Mouse (Mus musculus) central nervous system, embryonic 18 days (tissue): ENCODE measurements around the gene Zfp658. TPM values are rescaled to one million over a fixed set of nuclear protein-coding genes. Genes with fewer than 3 reads are reported as not detected.

Source experiments
- polyA plus RNA-seq: library from polyadenylated mRNA; depleted of rRNA; stranded (reverse); fragments of >200 nt; gene quantifications from 2 replicates; pipeline ENCODE4 v1.2.3, GENCODE M21; 2012; rRNA removed

Gene Zfp658
- polyA plus RNA-seq = 13.1 and 13.3 TPM in 2 replicates

GRCm38 (mm10) chr7:43562006-43562633, at the start of gene Zfp658:
TSS of gene Zfp658 (plus strand) at chr7:43562256.

GRCm38 (mm10) chr7:43544225-43544977, 17.7 kb upstream of the Zfp658 start, which contains the start of gene Cd33:
TSS of gene Cd33 (minus strand) at chr7:43544428.

GRCm38 (mm10) chr7:43579440-43580171, 17.6 kb downstream of the Zfp658 start, which contains the start of gene Zfp719:
TSS of gene Zfp719 (plus strand) at chr7:43579610.

GRCm38 (mm10) chr7:43606896-43607742, 45.1 kb downstream of the Zfp658 start, which contains the start of gene Zfp819:
TSS of gene Zfp819 (plus strand) at chr7:43607169.

Other genes starting within 250 kb of the Zfp658 start
- gene Zfp715, start 249.0 kb upstream of the Zfp658 start, polyA plus RNA-seq = 21.3 and 23.2 TPM in 2 replicates
- gene Siglecf, start 210.9 kb upstream of the Zfp658 start, polyA plus RNA-seq = 0.08 and 0.11 TPM in 2 replicates
- gene Siglecg, start 154.1 kb upstream of the Zfp658 start, polyA plus RNA-seq = 0.03 and 0.21 TPM in 2 replicates
- gene Lim2, start 134.6 kb upstream of the Zfp658 start, polyA plus RNA-seq = not detected in 2 replicates
- 0.08 TPM in 1 of 2 replicates, not detected in the other for gene Nkg7, start 125.2 kb upstream of the Zfp658 start, polyA plus RNA-seq
- gene Cldnd2, start 121.5 kb upstream of the Zfp658 start, polyA plus RNA-seq = not detected in 2 replicates
- gene Etfb, start 118.2 kb upstream of the Zfp658 start, polyA plus RNA-seq = 67.2 and 78.6 TPM in 2 replicates
- gene Gm45233, start 118.1 kb upstream of the Zfp658 start, polyA plus RNA-seq = 1.2 and 1.4 TPM in 2 replicates
- 7.7 and 9.7 TPM in 2 replicates for gene Vsig10l, start 99.1 kb upstream of the Zfp658 start, polyA plus RNA-seq
- gene Iglon5, start 72.2 kb upstream of the Zfp658 start, polyA plus RNA-seq = 67.3 and 80.8 TPM in 2 replicates
- gene 4931406B18Rik, start 56.3 kb upstream of the Zfp658 start, polyA plus RNA-seq = not detected in 2 replicates
- gene Cd33, start 17.8 kb upstream of the Zfp658 start, polyA plus RNA-seq = 0.93 and 1.6 TPM in 2 replicates
- gene Zfp719, start 17.4 kb downstream of the Zfp658 start, polyA plus RNA-seq = 8.7 and 9.2 TPM in 2 replicates
- gene Zfp819, start 44.9 kb downstream of the Zfp658 start, polyA plus RNA-seq = 0.27 and 0.33 TPM in 2 replicates
- gene Ceacam18, start 72.5 kb downstream of the Zfp658 start, polyA plus RNA-seq = 0.03 and 0.08 TPM in 2 replicates
- gene Siglece, start 97.9 kb downstream of the Zfp658 start, polyA plus RNA-seq = 0.16 and 0.19 TPM in 2 replicates
- 26.2 and 27.5 TPM in 2 replicates for gene Ctu1, start 109.8 kb downstream of the Zfp658 start, polyA plus RNA-seq
- 0.08 TPM in 1 of 2 replicates, not detected in the other for gene Klk14, start 128.2 kb downstream of the Zfp658 start, polyA plus RNA-seq
- 0.07 and 0.16 TPM in 2 replicates for gene Klk13, start 150.3 kb downstream of the Zfp658 start, polyA plus RNA-seq
- gene Klk12, start 206.6 kb downstream of the Zfp658 start, polyA plus RNA-seq = not detected in 2 replicates
- gene Klk11, start 212.3 kb downstream of the Zfp658 start, polyA plus RNA-seq = 0.73 TPM in 1 of 2 replicates, not detected in the other
- gene Klk10, start 218.8 kb downstream of the Zfp658 start, polyA plus RNA-seq = 0.07 and 0.28 TPM in 2 replicates
- not detected in 2 replicates for gene Klk9, start 229.6 kb downstream of the Zfp658 start, polyA plus RNA-seq
- gene Klk8, start 235.3 kb downstream of the Zfp658 start, polyA plus RNA-seq = 10.5 and 12.3 TPM in 2 replicates
- gene Klk7, start 249.0 kb downstream of the Zfp658 start, polyA plus RNA-seq = 0.21 and 0.25 TPM in 2 replicates